Mouse (Mus musculus): ENCODE results near the gene Arih2.
"Not testable (repeated sequence)": the region's sequence is repeated elsewhere in the genome, so short reads cannot be mapped to it uniquely, and the experiment has no call there.

Arih2 gene

DNA sequence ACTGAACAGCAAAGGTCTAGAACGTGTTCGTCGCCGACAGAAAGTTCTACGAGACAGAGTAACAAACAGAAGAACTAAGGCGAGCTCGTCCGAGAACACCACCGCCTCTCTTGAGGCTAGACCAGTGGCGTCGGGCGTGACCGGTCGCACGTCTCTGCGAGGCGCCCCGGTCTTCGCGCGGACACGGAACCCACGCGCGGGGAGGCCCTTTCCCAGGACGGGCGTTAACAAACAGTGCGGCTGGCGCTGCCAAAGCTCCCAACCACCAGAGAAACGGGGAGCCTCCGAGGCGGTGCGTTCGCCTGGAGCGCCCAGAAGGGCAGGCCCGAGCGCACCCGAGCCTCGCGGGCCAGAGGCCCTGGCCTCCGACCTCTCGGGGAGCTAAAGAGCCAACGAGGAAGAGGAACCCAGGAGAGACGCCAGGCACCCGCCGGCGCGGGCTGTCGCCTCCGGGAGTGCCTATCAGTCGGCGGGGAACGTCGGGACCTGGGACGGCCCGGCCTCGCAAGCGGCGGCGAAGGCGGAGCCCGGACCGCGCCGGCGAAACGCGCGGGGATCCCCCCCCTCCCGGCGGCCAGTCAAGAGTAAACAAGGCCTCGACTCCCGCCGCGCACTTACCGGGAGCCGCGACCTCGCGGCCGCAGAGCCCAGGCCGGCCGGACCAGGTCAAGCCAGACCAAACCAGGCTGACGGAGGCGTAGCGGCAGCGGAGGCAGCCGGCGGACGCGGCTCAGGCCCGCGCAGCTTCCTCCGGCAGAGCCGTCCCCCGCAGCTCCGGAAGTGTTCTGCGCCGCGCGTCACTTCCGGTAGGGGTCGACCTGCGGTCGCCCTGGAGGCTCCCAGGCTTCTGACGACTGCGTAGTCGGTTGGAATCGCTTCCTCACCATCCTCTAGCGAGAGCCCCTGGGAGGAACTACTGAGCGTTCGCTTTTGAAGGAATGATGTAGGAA is at the start of gene Arih2:
TSS of gene Arih2 (minus strand) at position 776 of the 950 bp plus-strand sequence.
- DNase-seq (ENCODE audit: low spot score), result peak; percentile 92

DNA sequence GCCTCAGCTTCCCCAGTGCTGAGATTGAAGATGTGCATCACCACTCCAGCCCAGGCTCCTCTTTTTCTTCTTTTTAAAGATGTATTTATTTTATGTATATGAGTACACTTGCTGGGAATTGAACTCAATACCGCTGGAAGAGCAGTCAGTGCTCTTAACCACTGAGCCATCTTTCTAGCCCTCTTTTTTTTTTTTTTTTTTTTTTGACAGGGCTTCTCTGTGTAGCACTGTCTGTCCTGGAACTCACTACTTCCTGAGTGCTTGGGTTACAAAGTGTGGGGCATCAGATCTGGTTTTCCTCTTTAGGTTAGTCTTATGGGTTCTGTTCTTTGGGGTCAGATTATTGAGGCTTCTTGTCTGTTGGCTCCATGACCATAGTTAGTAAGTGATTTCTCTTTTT is 45.3 kb upstream of the Arih2 start:
- no peak for DNase-seq (ENCODE audit: low spot score)

DNA sequence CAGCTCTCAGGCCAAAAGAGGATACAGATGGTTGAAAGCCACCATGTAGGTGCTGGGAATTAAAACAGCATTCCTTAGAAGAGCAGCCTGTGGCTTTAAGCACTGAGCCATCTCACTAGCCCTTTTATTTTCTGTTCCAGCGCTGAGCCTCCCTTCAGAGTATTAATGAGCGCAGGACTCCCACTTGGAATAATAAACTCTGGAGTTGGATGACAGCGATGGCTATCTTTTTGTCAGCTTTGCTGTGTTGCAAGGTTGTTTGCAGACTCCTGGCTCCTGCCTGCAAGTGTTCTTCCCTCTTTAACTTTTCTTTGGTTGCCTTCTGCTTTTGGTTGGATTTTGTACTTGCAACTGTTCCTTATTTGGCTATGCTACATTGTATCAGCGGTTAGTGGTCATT is 44.8 kb upstream of the Arih2 start:
- DNase-seq (ENCODE audit: low spot score), result no peak

DNA sequence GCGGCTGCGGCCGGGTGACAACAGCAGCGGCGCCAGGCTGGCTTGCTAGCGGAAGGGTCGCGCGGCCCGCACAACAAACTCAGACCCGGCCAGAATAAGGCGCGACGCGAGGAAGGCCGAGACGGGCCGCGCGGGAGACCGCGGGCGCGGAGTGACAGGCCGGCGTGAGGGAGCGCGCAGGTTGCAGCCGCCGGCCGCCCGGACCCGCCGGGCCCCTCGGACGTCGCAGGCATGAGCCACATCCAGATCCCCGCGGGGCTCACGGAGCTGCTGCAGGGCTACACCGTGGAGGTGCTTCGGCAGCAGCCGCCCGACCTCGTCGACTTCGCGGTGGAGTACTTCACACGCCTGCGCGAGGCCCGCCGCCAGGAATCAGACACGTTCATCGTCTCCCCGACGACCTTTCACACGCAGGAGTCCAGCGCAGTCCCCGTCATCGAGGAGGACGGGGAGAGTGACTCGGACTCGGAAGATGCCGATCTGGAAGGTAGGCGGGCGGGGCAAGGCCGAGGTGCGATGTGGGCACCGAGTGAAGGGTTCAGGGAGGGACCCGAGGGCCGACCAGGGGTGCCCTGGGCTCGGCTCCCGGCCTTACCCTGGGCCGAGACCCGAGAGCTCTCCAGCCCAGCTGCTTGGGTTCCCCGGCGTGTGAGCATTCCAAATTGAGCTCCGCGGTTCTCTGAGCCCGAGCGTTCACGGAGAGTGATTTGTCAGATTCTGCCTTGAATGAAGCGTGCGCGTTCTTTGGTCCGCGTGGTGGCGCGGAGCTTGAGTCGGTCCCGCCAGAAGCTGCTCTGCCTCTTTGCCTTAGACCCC is 43.2 kb upstream of the Arih2 start:
- DNase-seq (ENCODE audit: low spot score), result peak; percentile 73

DNA sequence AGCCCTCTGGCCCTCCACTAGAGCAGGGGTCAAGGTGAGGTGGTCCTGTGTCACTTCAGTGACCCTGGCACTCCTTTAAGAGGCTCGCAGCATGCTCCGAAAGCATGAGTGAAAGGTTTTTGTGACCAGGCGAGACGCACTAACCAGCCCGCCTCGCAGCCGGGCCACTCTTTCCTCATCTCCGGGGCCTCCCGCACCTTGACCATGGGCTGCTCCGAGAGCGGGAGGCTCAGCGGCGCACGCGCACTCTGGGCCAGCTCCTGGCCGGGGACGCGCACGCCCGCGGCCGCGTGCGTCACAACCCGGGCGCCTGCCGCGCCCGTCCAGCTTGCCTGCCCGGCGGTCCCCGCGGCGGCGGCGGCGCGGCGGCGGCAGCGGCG is 42.6 kb upstream of the Arih2 start:
- DNase-seq (ENCODE audit: low spot score), result peak; percentile 91

DNA sequence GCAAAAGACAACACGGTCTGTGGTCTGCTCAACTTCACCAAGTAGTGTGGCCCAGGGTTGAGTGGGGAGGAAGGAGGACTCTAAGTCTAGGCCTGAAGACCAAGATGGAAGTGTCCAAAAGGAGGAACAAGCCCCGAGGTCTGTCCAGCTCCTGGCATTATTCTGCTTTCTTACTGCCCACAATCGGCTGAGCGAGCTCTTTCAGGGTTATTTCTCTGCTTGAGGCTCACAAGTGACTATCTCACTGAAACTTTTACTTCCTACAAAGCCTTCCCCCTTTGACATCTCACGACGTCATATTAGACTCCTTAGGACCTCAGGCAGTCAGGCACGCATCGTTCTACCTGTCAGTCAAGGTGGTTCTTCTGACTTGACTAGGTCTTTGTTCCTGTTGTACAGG is 42.2 kb upstream of the Arih2 start:
- DNase-seq (ENCODE audit: low spot score), result no peak

DNA sequence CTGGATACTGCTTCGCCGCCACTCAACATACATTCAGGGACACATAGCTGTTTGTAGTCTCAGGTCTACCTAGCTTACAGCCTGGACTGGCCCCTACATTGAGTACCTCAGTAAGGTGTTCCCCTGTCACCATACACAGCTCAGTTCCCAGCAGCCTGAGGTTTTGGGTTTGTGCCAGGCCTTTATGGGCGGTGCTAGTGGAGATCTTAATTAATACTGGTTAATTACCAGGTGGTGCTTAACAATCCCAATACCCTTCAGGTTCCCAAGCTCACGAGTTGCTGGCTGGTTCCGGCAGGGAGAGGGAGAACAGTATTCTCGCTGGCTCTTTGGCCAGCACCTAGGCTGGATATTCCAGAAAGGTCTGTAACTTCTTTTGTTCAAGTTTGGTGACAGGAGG is 41.7 kb upstream of the Arih2 start:
- DNase-seq (ENCODE audit: low spot score), result no peak

DNA sequence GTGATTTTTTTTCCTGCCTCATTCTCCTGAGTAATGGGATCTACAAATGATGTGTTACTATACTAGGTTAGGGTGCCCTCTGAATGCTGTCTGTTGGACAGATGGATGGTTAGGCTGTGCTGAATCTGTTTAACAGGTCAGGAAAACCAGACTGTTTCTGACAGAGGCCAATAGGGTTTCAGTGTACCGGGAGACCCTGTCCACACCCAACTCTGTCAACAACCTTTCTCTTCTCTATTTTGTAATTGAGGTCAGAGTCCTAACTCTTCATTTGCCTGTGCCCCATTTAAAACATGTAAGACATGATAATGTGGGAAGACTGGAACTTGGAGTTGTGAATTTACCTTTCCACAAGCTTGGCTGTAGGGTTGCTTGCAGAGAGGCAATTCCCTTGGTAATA is 40.8 kb upstream of the Arih2 start:
- DNase-seq (ENCODE audit: low spot score), result no peak

DNA sequence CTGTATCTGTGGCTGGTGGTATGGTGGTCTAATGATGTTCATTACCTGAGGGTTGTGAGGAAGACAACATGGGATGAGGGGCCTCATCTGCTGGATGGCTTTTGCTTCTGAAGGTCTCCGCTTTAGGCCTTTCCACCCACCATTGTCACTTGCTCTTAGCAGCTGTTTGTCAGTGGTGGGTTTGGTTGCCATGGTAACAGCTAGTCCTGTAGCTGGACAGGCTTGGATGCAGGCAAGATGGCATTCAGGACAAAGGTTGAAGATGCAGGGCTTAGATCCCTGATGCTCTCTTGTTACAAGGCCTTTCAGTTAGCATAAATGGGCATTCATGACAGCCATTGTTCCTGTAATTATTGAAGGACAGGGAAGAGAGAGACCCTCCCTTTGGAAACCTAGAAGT is 39.9 kb upstream of the Arih2 start, which contains the start of gene Prkar2a:
TSS of gene Prkar2a (plus strand) at position 209 of the 400 bp plus-strand sequence.
- DNase-seq (ENCODE audit: low spot score), result no peak

DNA sequence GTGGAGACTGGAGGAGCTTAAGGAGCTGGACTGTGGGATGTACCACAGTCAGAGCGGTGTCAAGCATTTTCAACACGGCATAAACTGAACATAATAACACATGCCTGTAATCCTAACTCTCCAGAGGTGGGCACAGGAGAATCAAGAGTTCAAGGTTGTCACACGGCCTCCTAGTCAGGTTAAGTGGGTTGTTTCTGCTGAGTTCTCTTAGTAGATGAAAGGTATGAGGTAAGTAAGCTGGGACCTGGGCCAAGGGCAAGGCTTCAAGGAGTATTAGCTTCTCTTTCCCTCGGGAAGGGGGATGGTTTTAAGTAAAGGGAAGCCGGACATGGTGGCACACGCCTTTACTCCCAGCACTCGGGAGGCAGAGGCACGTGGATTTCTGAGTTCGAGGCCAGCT is 39.3 kb upstream of the Arih2 start:
- DNase-seq (ENCODE audit: low spot score), result no peak

DNA sequence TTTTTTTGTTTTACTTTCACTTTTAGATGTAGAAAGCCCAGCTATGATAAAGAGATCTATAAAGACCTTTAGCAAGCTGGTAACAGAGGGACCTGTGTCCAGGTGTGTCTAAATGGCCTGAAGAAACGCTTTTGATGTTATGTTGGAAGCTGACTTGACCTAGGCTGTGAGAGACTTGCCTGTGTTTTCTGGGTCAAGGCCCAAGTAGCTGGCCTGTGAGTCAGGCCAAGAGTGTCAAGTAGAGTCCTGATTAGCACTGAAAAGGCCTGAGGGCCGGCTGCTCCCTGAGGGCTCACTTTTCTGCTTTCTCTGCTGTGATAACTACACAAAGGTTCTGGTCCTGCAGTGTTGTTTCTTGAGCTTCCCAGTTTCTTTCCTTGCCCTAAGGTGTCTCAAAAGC is 38.5 kb upstream of the Arih2 start:
- no peak for DNase-seq (ENCODE audit: low spot score)

DNA sequence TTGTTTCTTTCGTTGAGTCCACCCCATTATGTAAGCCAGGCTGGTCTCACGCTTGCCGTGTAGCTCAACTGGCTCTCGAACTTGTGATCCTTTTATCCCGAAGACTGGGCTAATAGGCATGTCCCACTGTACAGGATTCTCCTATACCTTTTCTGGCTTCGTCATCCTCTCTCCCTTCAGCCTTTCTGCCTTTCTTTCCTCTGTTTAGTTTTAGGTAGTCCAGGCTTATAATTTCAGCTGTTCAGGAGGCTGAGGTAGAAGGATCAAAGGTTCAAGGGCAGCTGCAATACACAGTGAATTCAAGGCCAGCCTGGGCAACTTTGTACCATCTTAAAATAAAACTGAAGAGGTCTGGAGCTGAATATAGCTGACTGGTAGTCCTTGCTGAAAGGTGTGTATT is 38.0 kb upstream of the Arih2 start:
- no peak for DNase-seq (ENCODE audit: low spot score)

DNA sequence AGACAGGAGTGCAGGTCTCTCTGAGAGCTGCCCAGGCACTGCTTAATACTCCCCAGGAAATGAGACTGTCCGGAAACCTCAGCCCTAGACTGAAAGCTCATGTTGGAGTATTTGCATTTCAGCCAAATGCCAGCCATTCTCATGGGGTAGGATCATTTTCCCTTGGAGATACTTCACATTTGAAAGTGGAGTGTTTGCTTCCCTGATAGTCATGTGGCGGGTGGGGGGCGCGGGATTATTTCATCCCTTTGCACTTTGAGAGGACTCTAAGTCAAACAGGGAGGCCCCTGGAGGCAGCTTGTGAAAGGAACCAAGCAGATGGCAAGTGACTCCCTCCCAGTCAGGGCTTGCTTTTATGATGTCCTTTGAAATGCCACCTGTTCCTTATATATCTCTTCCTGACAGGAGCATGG is 37.3 kb upstream of the Arih2 start:
- no peak for DNase-seq (ENCODE audit: low spot score)

DNA sequence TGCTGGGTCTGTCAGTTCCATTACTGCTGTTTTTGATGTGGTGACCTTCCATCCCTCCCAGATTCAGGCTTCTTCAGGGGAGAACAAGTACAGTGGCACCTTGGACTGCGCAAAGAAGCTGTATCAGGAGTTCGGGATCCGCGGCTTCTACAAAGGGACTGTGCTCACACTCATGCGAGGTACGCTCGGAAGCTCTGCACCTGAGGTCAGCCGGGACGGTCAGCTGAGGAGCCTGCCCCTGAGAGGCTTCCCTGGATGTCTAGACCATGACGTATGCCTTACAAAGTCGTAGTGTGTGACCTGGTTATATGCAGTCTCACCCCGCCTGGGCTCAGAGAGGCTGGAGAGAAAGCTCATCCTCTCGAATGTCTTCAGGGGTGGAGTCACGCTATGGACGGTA is 30.8 kb upstream of the Arih2 start:
- DNase-seq (ENCODE audit: low spot score), result no peak

DNA sequence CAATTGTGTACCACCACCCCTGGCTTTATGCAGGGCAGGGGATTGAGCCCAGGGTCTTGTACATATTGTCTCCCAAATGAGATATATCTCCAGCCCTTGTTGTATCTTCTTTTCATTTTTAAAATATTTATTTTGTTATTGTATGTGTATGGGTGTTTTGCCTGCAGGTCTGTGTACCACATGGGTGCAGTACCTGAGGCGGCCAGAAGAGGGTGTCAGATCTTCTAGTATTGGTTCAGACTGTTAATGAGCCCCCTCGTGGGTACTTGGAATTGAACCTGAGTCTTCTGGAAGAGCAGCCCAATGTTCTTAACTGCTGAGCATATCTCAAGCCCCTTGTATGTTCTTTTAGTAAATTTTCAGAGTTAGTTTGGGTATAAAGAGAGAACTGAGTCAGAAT is 24.0 kb upstream of the Arih2 start:
- DNase-seq (ENCODE audit: low spot score), result peak; percentile 66

DNA sequence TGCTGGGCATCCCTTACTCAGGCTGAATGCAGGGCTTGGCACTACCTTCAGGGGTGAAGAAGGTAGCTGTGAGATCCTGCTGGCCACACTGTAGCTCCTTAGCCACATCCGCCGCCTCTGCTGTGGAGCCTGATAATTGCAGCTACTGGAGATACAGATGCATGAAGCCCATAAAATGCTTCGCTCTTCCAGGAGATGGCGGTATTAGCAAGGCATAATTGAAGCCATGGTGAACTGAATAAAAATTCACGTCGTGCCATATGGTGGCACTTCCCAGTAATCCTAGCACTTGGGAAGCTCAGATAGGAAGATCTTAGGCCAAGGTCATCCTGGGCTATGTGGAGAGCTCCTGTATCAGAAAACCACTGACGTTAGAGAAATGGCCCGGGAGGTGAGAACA is 20.7 kb upstream of the Arih2 start:
- no peak for DNase-seq (ENCODE audit: low spot score)

DNA sequence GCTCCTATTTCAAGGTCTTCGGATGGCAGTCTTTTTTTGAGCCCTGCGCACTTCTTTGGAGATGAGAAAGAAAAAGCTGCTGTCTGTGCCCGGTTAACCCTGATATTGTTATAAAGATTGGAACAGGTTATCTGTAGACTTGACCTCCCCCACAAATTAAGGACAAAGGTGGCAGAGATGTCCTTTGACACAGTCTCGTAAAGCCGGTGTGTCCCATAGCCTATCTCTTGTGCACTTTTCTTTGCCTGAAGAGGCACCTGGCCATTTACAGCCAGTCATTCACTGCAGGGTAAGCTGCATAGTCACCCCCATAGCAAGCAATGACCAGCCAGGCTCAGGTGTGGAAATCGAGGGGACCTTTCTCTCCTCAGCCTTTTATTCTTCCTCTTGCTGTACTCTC is 13.5 kb upstream of the Arih2 start:
- no peak for DNase-seq (ENCODE audit: low spot score)

DNA sequence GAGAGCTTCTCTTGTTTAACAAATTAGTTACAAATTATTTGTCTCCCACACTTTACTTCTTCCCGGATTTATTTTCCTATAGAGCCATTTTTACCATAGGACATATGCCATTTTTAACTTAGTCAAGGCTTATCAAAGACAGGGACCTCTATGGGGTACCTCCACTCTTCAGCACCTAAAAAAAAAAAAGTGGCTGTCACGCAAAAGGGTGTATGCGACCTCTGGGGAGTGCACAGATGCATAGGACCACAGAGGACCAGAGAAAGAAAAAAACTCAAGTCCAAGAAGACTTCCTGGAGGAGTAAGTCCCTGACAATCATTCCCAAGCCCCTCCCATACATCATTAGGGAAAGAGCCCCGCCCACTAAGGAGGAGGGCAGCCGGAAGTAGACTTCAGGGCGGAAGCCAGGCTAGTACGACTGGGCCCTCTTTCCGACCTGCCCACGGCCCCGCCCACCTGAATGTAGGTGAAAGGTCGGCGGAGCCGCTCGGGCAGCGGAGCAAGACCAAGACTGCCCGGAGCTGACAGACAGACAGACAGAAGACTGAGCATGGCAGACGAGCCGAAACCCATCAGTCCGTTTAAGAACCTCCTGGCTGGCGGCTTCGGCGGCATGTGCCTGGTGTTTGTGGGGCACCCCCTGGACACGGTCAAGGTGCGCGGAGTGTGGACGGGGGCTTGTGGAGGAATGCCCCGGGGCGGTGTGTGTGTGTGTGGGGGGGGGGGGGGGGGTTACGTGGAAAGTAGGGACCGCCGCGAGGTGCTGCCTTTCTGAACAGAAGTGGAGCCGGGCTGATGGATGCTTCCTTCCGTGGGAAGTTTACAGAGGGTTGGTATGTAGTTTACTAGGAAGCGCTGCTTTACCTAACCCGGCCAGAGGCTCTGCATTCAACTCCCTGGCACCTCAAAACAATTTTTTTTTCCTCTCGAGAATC is 12.8 kb upstream of the Arih2 start, which contains the start of gene Slc25a20:
TSS of gene Slc25a20 (plus strand) at position 412 of the 936 bp plus-strand sequence.
- peak; percentile 90 for DNase-seq (ENCODE audit: low spot score)

DNA sequence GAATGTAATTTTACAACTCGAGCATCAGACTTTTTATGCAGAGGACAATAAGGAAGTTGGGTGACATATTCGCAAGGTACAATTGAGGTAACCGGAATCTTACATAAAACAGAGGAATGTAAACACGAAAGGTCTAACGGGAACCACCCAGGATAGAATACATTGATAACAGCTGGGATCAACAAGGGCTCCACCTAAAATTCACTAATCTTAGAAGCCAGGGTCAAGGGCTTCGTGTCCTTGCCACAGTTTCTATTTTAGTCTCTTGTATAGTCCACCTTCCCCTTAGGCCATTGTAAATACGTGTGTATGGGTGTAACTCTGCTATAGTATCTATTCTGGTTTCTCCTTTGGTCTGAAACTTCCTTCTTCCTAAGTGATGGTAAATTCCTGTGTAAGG is 6.7 kb upstream of the Arih2 start:
- not testable (repeated sequence) for DNase-seq (ENCODE audit: low spot score)

DNA sequence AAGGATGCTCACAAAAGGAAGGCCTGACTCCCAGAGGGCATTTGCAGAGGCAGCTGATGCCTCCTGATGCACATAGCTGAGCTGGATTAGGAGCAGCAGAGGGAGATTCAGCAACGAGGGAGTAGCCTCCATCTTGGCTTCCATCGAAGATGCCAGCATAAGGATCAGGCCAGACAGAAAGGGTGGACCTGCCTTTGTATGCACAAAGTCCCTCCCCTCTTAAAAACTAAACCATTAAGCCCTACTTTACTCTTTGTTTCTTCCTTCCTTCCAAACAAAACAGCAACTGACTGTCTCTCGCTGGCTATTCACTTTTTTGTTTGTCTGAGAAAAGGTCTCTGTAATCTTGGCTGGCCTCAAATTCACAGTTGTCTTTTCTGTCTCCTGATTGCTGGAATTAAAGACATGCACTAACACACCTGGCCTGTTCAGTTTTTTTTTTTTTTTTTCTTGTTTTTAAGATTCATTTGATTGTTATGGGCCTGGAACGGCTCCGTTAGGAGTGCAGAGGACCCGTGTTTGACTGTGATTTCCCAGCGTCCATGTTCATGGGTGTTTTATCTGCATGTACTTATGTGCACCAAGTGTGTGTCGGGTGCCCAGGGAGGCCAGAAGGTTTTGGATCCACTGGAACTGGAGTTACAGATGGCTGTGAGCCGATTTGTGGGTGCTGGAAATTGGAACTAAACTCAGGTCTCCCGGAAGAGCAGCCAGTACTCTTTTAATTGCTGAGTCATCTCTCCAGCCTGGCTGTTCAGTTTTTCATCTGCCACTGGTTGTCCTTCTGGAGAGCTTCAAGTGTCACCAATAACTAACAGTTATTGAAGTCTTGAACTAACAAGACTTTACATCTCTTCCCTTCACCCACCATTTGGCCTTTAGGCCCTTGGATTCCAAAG is 5.6 kb upstream of the Arih2 start:
- DNase-seq (ENCODE audit: low spot score), result no peak
